24 mouse cellular contexts compared by ENCODE assay signal in the genomic region with DNA sequence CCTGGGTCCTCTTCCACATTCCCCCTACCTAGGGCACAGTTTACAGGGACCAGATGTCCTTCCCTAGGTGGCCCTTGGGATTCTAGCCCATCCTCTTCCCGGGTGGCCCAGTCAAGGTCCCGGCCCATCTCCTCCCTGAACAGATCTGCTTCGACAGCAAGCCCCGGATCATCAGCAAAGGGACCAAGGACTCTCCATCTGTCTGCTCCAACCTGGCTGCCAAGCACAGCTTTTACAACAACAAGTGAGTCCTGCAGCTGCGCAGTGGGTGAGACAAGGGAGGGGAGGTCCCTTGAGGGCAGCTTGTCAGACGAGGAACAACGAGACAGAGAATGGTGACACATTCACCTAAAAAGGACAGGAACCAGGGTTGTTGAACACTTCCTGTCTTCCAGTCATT. TPM values are rescaled to one million over a fixed set of nuclear protein-coding genes. Genes with fewer than 3 reads are reported as not detected.
DNase-seq lines count a peak whose midpoint lies in the region; ATAC-seq and TF ChIP-seq lines count a peak whose summit lies in the region.
"Had no signal": no experiment of that assay in that cellular context is flagged by ENCODE, and none has a peak within 500 bp of the region (broad histone marks: within the 10 kb centered on the region; RNA-seq: fewer than 3 reads in every experiment).

No protein-coding gene starts in this region.

- no peaks in the 10 kb centered on the region for H3K4me1 ChIP-seq in lung, postnatal 0 days (ENCODE audit: insufficient read depth, low read depth, low read length)
- H3K4me1 ChIP-seq: embryonic facial prominence, embryonic 12.5 days; forebrain, embryonic 13.5 days; hindbrain, embryonic 10.5 days; limb, embryonic 15.5 days; neural tube, embryonic 15.5 days had no signal

- DNase-seq in layer of hippocampus, postnatal 14 days (ENCODE audit: low spot score in 2 of 2) = peak; percentile 40 to 57
- no peak for DNase-seq in layer of hippocampus, adult 9-10 months (ENCODE audit: low spot score)
- peak; percentile 76 for DNase-seq in brain, adult 2 months (ENCODE audit: low read depth, low spot score)
- peak; percentile 48 for DNase-seq in cerebellum, adult 8-10 months
- DNase-seq in spleen, postnatal 36 days (ENCODE audit: low spot score in 2 of 2) = peak; percentile 75 to 78
- no peak for DNase-seq in lung, postnatal 0 days (ENCODE audit: low spot score)
- no peak for DNase-seq in gastrocnemius, postnatal 10 days
- DNase-seq: adrenal gland, postnatal 10 days; gastrocnemius, postnatal 36 days; kidney, adult 2 months; kidney, postnatal 10 days; lung, postnatal 10 days; midbrain, embryonic 14.5 days had no signal

- TF ChIP-seq CTCF in lung, postnatal 0 days (IDR thresholded peaks at IDR 0.05) = no peak

- WGBS in lung, postnatal 0 days = 86% methylated on average over 7 of the region's 7 CpGs

- no peak overlapping the region for H3K4me2 ChIP-seq in lung, postnatal 0 days (replicated peaks; ENCODE audit: low read depth, low read length)
- H3K4me2 ChIP-seq: embryonic facial prominence, embryonic 12.5 days; forebrain, embryonic 13.5 days; limb, embryonic 15.5 days; neural tube, embryonic 15.5 days had no signal

- no peak overlapping the region for H3K4me3 ChIP-seq in lung, postnatal 0 days (ENCODE audit: low read depth, low read length)
- H3K4me3 ChIP-seq: embryonic facial prominence, embryonic 12.5 days; erythroblast, embryonic 14.5 days; forebrain, embryonic 13.5 days; heart, embryonic 10.5 days; hindbrain, embryonic 10.5 days; limb, embryonic 15.5 days; myocyte; neural tube, embryonic 15.5 days had no signal

- no peaks in the 10 kb centered on the region for H3K27me3 ChIP-seq in lung, postnatal 0 days (replicated peaks; ENCODE audit: insufficient read depth, low read length)
- H3K27me3 ChIP-seq: embryonic facial prominence, embryonic 12.5 days; forebrain, embryonic 13.5 days; limb, embryonic 15.5 days; neural tube, embryonic 15.5 days had no signal

- no peak overlapping the region for H3K9ac ChIP-seq in lung, postnatal 0 days (replicated peaks; ENCODE audit: low read depth)
- H3K9ac ChIP-seq: embryonic facial prominence, embryonic 12.5 days; forebrain, embryonic 13.5 days; limb, embryonic 15.5 days; neural tube, embryonic 15.5 days had no signal

- no peak for ATAC-seq in lung, postnatal 0 days
- ATAC-seq: activated CD4-positive, CD25-positive, alpha-beta regulatory T cell, adult 4 months; forebrain, embryonic 13.5 days had no signal

- no peak for TF ChIP-seq EP300 in lung, postnatal 0 days (IDR thresholded peaks at IDR 0.05)

- no peak overlapping the region for H3K27ac ChIP-seq in lung, postnatal 0 days (ENCODE audit: low read length)
- H3K27ac ChIP-seq: embryonic facial prominence, embryonic 12.5 days; forebrain, embryonic 13.5 days; heart, embryonic 10.5 days; hindbrain, embryonic 10.5 days; limb, embryonic 15.5 days; neural tube, embryonic 15.5 days; stomach, postnatal 0 days had no signal

- H3K36me3 ChIP-seq in lung, postnatal 0 days (ENCODE audit: insufficient read depth, low read length) = peaks cover 57% of the 10 kb centered on the region

- H3K9me3 ChIP-seq in lung, postnatal 0 days (ENCODE audit: low read length) = no peaks in the 10 kb centered on the region
- H3K9me3 ChIP-seq: embryonic facial prominence, embryonic 12.5 days; forebrain, embryonic 13.5 days; G1E; heart, embryonic 10.5 days; limb, embryonic 15.5 days; neural tube, embryonic 15.5 days had no signal

RNA-seq across cellular contexts. Expression of gene Tef, which starts 20.4 kb away (rescaled TPM):
- total RNA-seq in layer of hippocampus, postnatal 14 days (2021) = 100 to 1,000 TPM; 184 TPM
- polyA plus RNA-seq in lung, postnatal 0 days (2015; fragmentation: Nextera tagmentation; extraction: Ambion mirVana) = 38.6 and 44.0 TPM in 2 replicates
- 100 to 1,000 TPM; 127 to 130 TPM for total RNA-seq in gastrocnemius, postnatal 10 days (2021)

RNA-seq across cellular contexts. Expression of gene Rangap1, which starts 36.5 kb away (rescaled TPM):
- 100 to 1,000 TPM; 161 to 176 TPM for total RNA-seq in layer of hippocampus, postnatal 14 days (2021)
- polyA plus RNA-seq in lung, postnatal 0 days (2015; fragmentation: Nextera tagmentation; extraction: Ambion mirVana) = 17.9 and 24.6 TPM in 2 replicates
- 10 to 100 TPM; 28.6 to 31.3 TPM for total RNA-seq in gastrocnemius, postnatal 10 days (2021)

RNA-seq across cellular contexts. Expression of gene Zc3h7b, which starts 37.0 kb away (rescaled TPM):
- total RNA-seq in layer of hippocampus, postnatal 14 days (2021) = 100 to 1,000 TPM; 161 to 169 TPM
- 13.8 and 13.9 TPM in 2 replicates for polyA plus RNA-seq in lung, postnatal 0 days (2015; fragmentation: Nextera tagmentation; extraction: Ambion mirVana)
- total RNA-seq in gastrocnemius, postnatal 10 days (2021) = 10 to 100 TPM; 39.8 to 43.1 TPM

Comparison
In these comparisons a context has a peak if more than half of its experiments do, and no peak if none do; other contexts are left out.
1. DNase-seq: peak in layer of hippocampus, postnatal 14 days (2 of 2), brain, adult 2 months (single experiment), cerebellum, adult 8-10 months (single experiment) and spleen, postnatal 36 days (2 of 2); none in layer of hippocampus, adult 9-10 months (single experiment), lung, postnatal 0 days (single experiment) and gastrocnemius, postnatal 10 days (single experiment).
2. RNA of gene Rangap1, which starts 36.5 kb away (total RNA-seq): 161 to 176 TPM in layer of hippocampus, postnatal 14 days; 28.6 to 31.3 TPM in gastrocnemius, postnatal 10 days; every median in the first group is over 4 times any median in the second.